Mouse (Mus musculus) cerebellum, adult 2 months (tissue): ENCODE data around the gene Myh15.

Source experiments
- CTCF ChIP-seq: fragments of 200-500 bp; IDR thresholded peaks from 2 replicates; pipeline ENCODE4 v1.5.1; 2011; ENCODE audit warnings: low read depth, mild to moderate bottlenecking, control low read depth, low read length, moderate library complexity, borderline replicate concordance; ENCODE audit not compliant: insufficient read depth
- POLR2A ChIP-seq: fragments of 200-500 bp; IDR thresholded peaks from 2 replicates; pipeline ENCODE4 v1.6.1; 2011; ENCODE audit warnings: low read length, control low read depth, borderline replicate concordance; ENCODE audit not compliant: insufficient read depth

- TF ChIP-seq CTCF (no peak), POLR2A (no peak)
Observed at GRCm38 (mm10) chr16:49057186-49057585, at the start of gene Myh15.
